Mouse (Mus musculus): ENCODE results near the gene Mpc1. TPM values are rescaled to one million over a fixed set of nuclear protein-coding genes. Genes with fewer than 3 reads are reported as not detected.
"Not testable (repeated sequence)": the region's sequence is repeated elsewhere in the genome, so short reads cannot be mapped to it uniquely, and the experiment has no call there.

Mpc1 gene
- polyA plus RNA-seq, 1 experiment from 2014 or later: 125 TPM

DNA sequence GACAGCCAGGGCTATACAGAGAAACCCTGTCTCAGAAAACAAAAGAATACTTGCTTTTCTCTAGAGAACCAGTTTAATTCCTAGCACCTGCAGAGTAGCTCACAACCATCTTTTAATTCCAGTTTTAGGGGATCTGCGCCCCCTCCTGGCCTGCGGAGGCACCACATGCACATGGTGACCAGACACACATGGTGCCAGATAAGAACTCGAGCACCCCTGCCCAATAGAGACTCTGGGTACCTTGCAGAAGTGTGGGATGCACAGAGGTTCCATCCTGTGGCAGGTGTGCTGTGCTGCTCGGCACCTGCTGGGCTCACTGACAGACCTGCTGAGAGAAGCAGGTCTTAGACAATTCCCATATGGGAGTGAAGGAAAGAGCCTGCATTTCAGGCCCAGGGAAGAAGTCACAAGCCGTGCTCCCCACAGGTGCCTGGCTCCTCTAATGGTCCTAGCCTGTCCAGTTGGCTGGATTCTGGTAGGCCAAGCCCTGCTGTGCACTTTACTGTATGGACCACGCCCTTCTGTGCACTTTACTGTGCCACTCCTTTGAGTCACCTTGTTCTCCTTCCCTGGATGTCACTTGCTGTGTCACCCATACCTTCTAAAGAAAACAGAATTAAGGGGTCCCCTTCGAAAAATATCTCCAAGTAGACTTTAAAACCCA lies 45.9 kb downstream of the Mpc1 start:
- ATAC-seq (ENCODE audit: low FRiP score) (no peak), DNase-seq (ENCODE audit: low spot score) (peak; percentile 31)
- H3K27me3 ChIP-seq (ENCODE audit: control insufficient read depth, insufficient read depth, low read length): no peaks in the 10 kb centered on the region
- H3K27ac ChIP-seq (ENCODE audit: low read depth, low read length): no peak overlapping the region
- no peak overlapping the region for H3K4me3 ChIP-seq (ENCODE audit: low read depth, low read length)
- H3K9me3 ChIP-seq (ENCODE audit: control insufficient read depth, low read length): no peaks in the 10 kb centered on the region
- no peaks in the 10 kb centered on the region for H3K4me1 ChIP-seq (replicated peaks; ENCODE audit: control insufficient read depth, insufficient read depth, low read length)
- H3K4me2 ChIP-seq (replicated peaks; ENCODE audit: low read depth, low read length): no peak overlapping the region
- H3K9ac ChIP-seq (ENCODE audit: low read depth, low read length): no peak overlapping the region
- WGBS: 68% methylated on average over 7 of the region's 7 CpGs
- no peaks in the 10 kb centered on the region for H3K36me3 ChIP-seq (ENCODE audit: control insufficient read depth, insufficient read depth, low read length)

DNA sequence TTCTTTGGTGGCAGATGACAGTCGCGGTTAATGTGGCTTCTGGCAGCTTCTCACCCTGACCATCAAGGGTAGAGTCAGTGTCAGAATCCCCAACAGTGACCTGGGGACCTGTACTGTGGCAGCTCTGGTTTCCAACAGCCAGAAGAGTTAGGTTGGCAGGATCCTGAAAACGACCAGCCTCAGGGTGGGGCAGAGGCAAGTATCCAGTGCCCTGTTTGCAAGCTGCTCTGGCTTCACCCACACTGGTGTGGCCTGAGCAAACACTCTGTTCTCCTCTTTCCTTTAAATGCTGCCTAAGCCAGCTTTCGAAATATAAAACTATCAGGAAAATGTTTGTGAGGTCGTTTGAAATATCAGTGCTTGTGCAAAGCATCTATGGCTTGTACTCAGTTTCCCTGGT lies 47.9 kb downstream of the Mpc1 start:
- Histone ChIP-seq H3K27me3 (ENCODE audit: control insufficient read depth, insufficient read depth, low read length) (no peaks in the 10 kb centered on the region), H3K4me2 (replicated peaks; ENCODE audit: low read depth, low read length) (no peak overlapping the region), H3K27ac (ENCODE audit: low read depth, low read length) (no peak overlapping the region), H3K36me3 (ENCODE audit: control insufficient read depth, insufficient read depth, low read length) (no peaks in the 10 kb centered on the region), H3K9ac (ENCODE audit: low read depth, low read length) (no peak overlapping the region), H3K4me3 (ENCODE audit: low read depth, low read length) (no peak overlapping the region), H3K4me1 (replicated peaks; ENCODE audit: control insufficient read depth, insufficient read depth, low read length) (no peaks in the 10 kb centered on the region), H3K9me3 (ENCODE audit: control insufficient read depth, low read length) (no peaks in the 10 kb centered on the region)
- DNase-seq (ENCODE audit: low spot score) (no peak), ATAC-seq (ENCODE audit: low FRiP score) (no peak)
- 75% methylated on average over 5 of the region's 5 CpGs for WGBS

DNA sequence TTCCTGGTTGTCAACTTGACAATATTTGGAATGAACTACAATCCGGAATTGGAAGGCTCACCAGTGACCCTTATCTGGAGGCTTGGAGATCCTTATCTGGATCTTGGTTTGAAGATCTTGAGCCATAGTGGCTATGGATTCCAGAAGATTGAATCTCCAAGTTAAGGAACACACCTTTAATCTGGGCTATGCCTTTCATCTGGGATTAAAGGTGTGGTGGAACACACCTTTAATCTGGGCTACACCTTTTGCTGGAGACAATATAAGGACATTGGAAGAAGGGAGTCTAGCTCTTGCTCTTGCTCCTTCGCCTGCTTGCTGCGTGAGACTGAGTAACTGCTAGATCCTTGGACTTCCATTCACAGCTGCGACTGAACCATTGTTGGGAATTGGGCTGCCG lies 54.5 kb downstream of the Mpc1 start, which contains the start of gene Prr18:
Gene Prr18, plus strand, starts transcription at position 301 of the 400 bp plus-strand sequence.
- H3K4me1 ChIP-seq (replicated peaks; ENCODE audit: control insufficient read depth, insufficient read depth, low read length); H3K9ac ChIP-seq (ENCODE audit: low read depth, low read length); H3K36me3 ChIP-seq (ENCODE audit: control insufficient read depth, insufficient read depth, low read length); H3K4me2 ChIP-seq (replicated peaks; ENCODE audit: low read depth, low read length); DNase-seq (ENCODE audit: low spot score); ATAC-seq (ENCODE audit: low FRiP score); H3K4me3 ChIP-seq (ENCODE audit: low read depth, low read length); H3K9me3 ChIP-seq (ENCODE audit: control insufficient read depth, low read length); H3K27ac ChIP-seq (ENCODE audit: low read depth, low read length): not testable (repeated sequence)
- no CpG with 5 or more reads among the region's 5 CpGs for WGBS
- peaks cover 35% of the 10 kb centered on the region for H3K27me3 ChIP-seq (ENCODE audit: control insufficient read depth, insufficient read depth, low read length)

DNA sequence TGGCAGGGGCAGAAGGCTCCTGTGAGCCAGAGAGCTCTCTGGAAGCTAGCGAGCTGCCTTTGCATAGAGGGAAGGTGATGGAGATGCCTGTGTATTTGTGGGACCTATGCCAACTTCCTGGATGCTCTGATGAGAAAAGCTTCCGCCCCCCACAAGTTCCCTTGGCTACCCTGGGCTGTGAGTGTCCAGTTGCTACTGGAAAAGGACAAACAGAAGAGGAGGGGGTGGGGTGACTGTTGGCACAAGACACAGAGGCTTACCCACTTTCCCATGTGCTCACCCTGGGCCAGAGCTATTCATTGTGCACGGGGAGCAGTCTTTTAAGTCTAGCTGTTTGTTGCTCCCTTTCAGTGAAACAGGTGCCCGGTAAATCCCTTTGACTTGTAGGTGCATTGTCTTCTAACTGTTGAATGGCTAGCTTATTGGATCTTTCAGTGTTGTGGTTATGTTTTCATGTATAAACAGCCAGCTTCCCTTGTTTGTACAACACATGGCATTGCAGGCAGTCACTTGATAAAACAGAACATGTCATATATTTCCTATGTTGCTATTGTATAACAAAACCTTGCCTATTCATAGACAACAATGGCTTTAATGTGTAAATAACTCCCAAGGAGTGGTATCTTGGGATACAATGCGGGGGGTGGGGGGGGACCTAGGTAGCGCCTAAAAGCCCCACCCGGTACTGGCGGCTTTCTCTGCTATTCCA lies 57.1 kb downstream of the Mpc1 start:
- H3K9ac ChIP-seq (ENCODE audit: low read depth, low read length): peak overlapping the region; percentile 71; the same call in 1 of the 2 replicates
- no peak overlapping the region for H3K27ac ChIP-seq (ENCODE audit: low read depth, low read length)
- peaks cover 39% of the 10 kb centered on the region for H3K27me3 ChIP-seq (ENCODE audit: control insufficient read depth, insufficient read depth, low read length)
- peak overlapping the region; percentile 62 for H3K4me3 ChIP-seq (ENCODE audit: low read depth, low read length)
- WGBS: 24% methylated on average over 8 of the region's 8 CpGs
- DNase-seq (ENCODE audit: low spot score): peak; percentile 14
- peaks cover 9% of the 10 kb centered on the region; the same call in 1 of the 2 replicates for H3K4me1 ChIP-seq (replicated peaks; ENCODE audit: control insufficient read depth, insufficient read depth, low read length)
- peak overlapping the region; percentile 100 for H3K4me2 ChIP-seq (replicated peaks; ENCODE audit: low read depth, low read length)
- no peaks in the 10 kb centered on the region for H3K9me3 ChIP-seq (ENCODE audit: control insufficient read depth, low read length)
- H3K36me3 ChIP-seq (ENCODE audit: control insufficient read depth, insufficient read depth, low read length): no peaks in the 10 kb centered on the region
- ATAC-seq (ENCODE audit: low FRiP score): no peak

DNA sequence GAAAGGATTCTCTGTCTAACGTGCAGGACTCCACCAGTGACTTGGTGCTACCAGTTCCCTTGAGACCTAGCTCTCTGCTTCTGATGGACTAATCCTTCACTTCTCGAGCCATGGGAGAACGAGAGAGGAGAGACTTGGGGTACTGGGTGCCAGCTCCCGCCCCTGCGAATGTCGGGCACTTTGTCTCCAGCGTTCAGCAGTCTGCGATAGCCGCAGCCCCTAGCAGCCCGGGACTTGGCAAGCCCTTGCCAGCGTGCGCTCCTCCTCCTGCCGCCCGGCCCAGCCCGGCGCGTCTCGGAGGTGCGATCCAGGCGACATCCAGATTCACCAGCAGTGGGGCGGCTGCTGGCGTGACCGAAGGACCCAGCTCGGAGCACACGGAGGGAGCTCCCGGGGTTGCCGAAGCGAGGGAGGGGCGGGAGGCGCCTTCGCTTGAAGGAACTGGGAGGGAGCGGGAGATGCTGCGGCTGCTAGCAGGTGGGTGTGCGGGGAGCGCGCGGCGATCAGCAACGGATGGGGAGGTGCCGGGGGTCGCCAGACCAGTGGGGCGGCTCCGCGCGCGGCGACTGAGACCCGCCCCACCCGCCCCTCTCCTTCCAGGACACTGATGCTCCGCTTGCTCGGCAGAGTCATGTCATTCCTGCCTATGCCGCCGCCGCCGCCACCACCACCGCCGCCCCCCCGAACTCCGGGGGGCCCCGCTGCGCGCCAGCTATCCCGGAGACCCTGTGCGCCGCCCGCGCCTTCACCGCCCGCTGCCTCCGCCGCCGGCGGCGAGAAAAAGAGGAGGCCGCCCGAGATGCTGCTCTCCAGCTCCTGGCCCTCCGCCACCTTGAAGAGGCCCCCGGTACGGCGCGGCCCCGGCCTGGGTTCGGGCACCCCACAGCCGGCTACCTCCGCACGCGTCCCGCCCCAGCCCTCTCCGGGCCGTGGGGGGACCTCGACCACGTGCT lies 58.0 kb downstream of the Mpc1 start:
- H3K4me2 ChIP-seq (replicated peaks; ENCODE audit: low read depth, low read length): peak overlapping the region; percentile 100
- H3K27me3 ChIP-seq (ENCODE audit: control insufficient read depth, insufficient read depth, low read length): peaks cover 39% of the 10 kb centered on the region
- H3K36me3 ChIP-seq (ENCODE audit: control insufficient read depth, insufficient read depth, low read length): no peaks in the 10 kb centered on the region
- WGBS: 0% methylated on average over 49 of the region's 92 CpGs
- peak; percentile 63 for DNase-seq (ENCODE audit: low spot score)
- peak overlapping the region; percentile 62 for H3K4me3 ChIP-seq (ENCODE audit: low read depth, low read length)
- peak; percentile 73 for ATAC-seq (ENCODE audit: low FRiP score)
- H3K9ac ChIP-seq (ENCODE audit: low read depth, low read length): peak overlapping the region; percentile 71
- no peak overlapping the region for H3K27ac ChIP-seq (ENCODE audit: low read depth, low read length)
- peaks cover 9% of the 10 kb centered on the region; the same call in 1 of the 2 replicates for H3K4me1 ChIP-seq (replicated peaks; ENCODE audit: control insufficient read depth, insufficient read depth, low read length)
- no peaks in the 10 kb centered on the region for H3K9me3 ChIP-seq (ENCODE audit: control insufficient read depth, low read length)

DNA sequence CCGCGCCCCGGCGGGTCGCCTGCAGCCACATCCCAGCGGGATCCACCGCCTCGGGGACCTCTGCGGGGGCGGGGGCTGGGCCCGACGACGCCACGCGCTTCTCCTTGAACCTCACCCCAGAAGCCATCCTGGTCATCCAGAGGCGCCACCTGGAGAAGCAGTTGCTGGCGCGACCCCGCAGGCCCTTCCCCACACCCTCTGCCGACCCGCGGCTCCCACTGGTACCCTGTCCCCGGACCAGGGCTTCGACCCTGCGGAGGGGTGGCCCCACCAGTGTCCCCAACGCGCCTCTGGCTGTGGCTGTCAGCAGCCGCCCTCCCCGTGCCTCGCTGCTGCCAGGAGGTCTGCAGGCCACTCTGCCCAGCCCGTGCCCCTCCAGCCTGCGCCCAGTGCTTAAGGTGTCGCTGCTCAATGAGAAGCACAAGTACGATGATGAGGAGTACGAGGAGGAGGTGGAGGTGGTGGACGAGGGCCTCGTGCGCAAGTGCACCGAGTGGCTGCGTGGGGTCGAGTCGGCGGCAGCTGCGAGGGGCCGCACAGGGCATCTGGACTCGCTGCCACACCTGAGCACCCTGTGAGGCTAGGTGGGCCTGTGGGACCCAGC lies 58.8 kb downstream of the Mpc1 start:
- H3K36me3 ChIP-seq (ENCODE audit: control insufficient read depth, insufficient read depth, low read length): no peaks in the 10 kb centered on the region
- WGBS: 10% methylated on average over 36 of the region's 46 CpGs
- peaks cover 9% of the 10 kb centered on the region; the same call in 1 of the 2 replicates for H3K4me1 ChIP-seq (replicated peaks; ENCODE audit: control insufficient read depth, insufficient read depth, low read length)
- H3K27ac ChIP-seq (ENCODE audit: low read depth, low read length): no peak overlapping the region
- DNase-seq (ENCODE audit: low spot score) (no peak), ATAC-seq (ENCODE audit: low FRiP score) (peak; percentile 56; the same call in 1 of the 2 replicates)
- H3K9ac ChIP-seq (ENCODE audit: low read depth, low read length): peak overlapping the region; percentile 71
- H3K9me3 ChIP-seq (ENCODE audit: control insufficient read depth, low read length): no peaks in the 10 kb centered on the region
- H3K4me3 ChIP-seq (ENCODE audit: low read depth, low read length): peak overlapping the region; percentile 62
- H3K4me2 ChIP-seq (replicated peaks; ENCODE audit: low read depth, low read length): peak overlapping the region; percentile 100
- H3K27me3 ChIP-seq (ENCODE audit: control insufficient read depth, insufficient read depth, low read length): peaks cover 39% of the 10 kb centered on the region

DNA sequence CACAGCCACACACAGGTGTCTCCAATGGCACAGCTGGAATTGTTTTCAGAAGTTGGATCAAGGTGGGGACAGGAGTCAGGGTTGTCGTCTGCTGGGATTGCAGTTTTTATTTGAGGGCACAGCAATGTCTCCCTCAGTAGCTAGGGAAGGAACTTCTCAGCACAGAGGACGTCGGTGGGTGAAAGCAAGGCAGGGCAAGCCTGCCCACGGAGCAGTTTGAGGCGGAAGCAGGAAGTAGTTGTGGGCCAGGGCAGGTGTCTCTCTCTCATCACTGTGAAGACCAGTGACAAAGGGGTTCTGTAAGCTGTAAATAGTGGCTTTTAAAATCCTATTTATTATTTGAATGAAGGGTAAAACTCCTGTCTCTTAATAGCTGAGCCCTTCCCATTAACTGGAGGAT lies 60.0 kb downstream of the Mpc1 start:
- Histone ChIP-seq H3K4me2 (replicated peaks; ENCODE audit: low read depth, low read length) (no peak overlapping the region), H3K27ac (ENCODE audit: low read depth, low read length) (no peak overlapping the region), H3K9ac (ENCODE audit: low read depth, low read length) (no peak overlapping the region), H3K4me3 (ENCODE audit: low read depth, low read length) (no peak overlapping the region), H3K9me3 (ENCODE audit: control insufficient read depth, low read length) (no peaks in the 10 kb centered on the region), H3K27me3 (ENCODE audit: control insufficient read depth, insufficient read depth, low read length) (peaks cover 39% of the 10 kb centered on the region), H3K36me3 (ENCODE audit: control insufficient read depth, insufficient read depth, low read length) (no peaks in the 10 kb centered on the region), H3K4me1 (replicated peaks; ENCODE audit: control insufficient read depth, insufficient read depth, low read length) (peaks cover 9% of the 10 kb centered on the region; the same call in 1 of the 2 replicates)
- DNase-seq (ENCODE audit: low spot score) (no peak), ATAC-seq (ENCODE audit: low FRiP score) (no peak)
- 54% methylated on average over 5 of the region's 5 CpGs for WGBS

DNA sequence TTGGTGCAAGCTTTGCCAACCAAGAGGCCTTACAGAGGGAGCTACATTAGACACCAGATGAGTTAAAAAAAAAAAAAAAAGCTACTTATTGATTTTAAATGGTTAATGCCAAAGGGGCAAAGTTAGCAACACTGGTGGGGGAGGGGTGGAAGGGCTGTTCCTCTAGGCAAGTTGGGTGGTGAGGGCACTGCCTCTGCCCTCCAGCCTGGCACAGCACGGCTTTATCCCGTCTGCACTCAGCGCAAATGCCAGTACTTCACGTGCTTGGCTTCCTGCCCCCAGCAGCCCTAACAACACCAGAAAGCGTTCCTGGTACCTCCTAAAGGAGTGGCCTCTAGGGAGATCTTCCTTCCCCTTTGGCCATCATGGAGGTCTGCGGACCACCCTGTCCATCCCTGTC lies 60.7 kb downstream of the Mpc1 start:
- H3K4me1 ChIP-seq (replicated peaks; ENCODE audit: control insufficient read depth, insufficient read depth, low read length): peaks cover 9% of the 10 kb centered on the region; the same call in 1 of the 2 replicates
- H3K4me2 ChIP-seq (replicated peaks; ENCODE audit: low read depth, low read length): no peak overlapping the region
- no peak overlapping the region for H3K27ac ChIP-seq (ENCODE audit: low read depth, low read length)
- no peak for ATAC-seq (ENCODE audit: low FRiP score)
- no peaks in the 10 kb centered on the region for H3K36me3 ChIP-seq (ENCODE audit: control insufficient read depth, insufficient read depth, low read length)
- DNase-seq (ENCODE audit: low spot score): no peak
- WGBS: 82% methylated on average over 6 of the region's 6 CpGs
- peaks cover 39% of the 10 kb centered on the region for H3K27me3 ChIP-seq (ENCODE audit: control insufficient read depth, insufficient read depth, low read length)
- no peaks in the 10 kb centered on the region for H3K9me3 ChIP-seq (ENCODE audit: control insufficient read depth, low read length)
- H3K4me3 ChIP-seq (ENCODE audit: low read depth, low read length): no peak overlapping the region
- H3K9ac ChIP-seq (ENCODE audit: low read depth, low read length): no peak overlapping the region

All from hindbrain, embryonic 11.5 days (tissue).